Mouse (Mus musculus) ES-Bruce4 (cell line): ENCODE data around the gene Trim30c. TPM values are rescaled to one million over a fixed set of nuclear protein-coding genes. Genes with fewer than 3 reads are reported as not detected.
"Not testable (repeated sequence)": the region's sequence is repeated elsewhere in the genome, so short reads cannot be mapped to it uniquely, and the experiment has no call there.

ENCODE experiments used
- H3K27ac ChIP-seq: 2 replicates; pipeline ENCODE4 v1.5.1; 2012; ENCODE audit warnings: low read length, inconsistent platforms; ENCODE audit not compliant: insufficient read depth
- H3K27me3 ChIP-seq: 2 replicates; pipeline ENCODE4 v1.6.1; 2012; ENCODE audit warnings: mild to moderate bottlenecking, low read length, inconsistent platforms; ENCODE audit not compliant: control insufficient read depth, poor library complexity, insufficient read depth, severe bottlenecking
- H3K36me3 ChIP-seq: 2 replicates; pipeline ENCODE4 v1.6.1; 2012; ENCODE audit warnings: inconsistent platforms, mild to moderate bottlenecking, low read length, moderate library complexity; ENCODE audit not compliant: control insufficient read depth, poor library complexity, insufficient read depth, severe bottlenecking
- H3K4me1 ChIP-seq: one replicate; pipeline ENCODE4 v1.8.1; 2011; ENCODE audit warnings: low read length; ENCODE audit not compliant: control insufficient read depth, insufficient read depth
- H3K4me3 ChIP-seq: 2 replicates; pipeline ENCODE4 v1.5.1; 2011; ENCODE audit warnings: low read depth, mild to moderate bottlenecking, low read length
- H3K9ac ChIP-seq: 2 replicates; pipeline ENCODE4 v1.6.1; 2012; ENCODE audit warnings: low read depth, mild to moderate bottlenecking, inconsistent platforms; ENCODE audit not compliant: poor library complexity, severe bottlenecking
- H3K9me3 ChIP-seq: replicated peaks from 2 replicates; pipeline ENCODE4 v1.6.1; 2012; ENCODE audit warnings: mild to moderate bottlenecking, low read length, inconsistent platforms; ENCODE audit not compliant: control insufficient read depth, poor library complexity, insufficient read depth, severe bottlenecking
- CTCF ChIP-seq: IDR thresholded peaks from one replicate; pipeline ENCODE4 v1.8.1; 2011; ENCODE audit warnings: low read depth, low read length
- EP300 ChIP-seq: IDR thresholded peaks from 2 replicates; pipeline ENCODE4 v1.6.1; 2011; ENCODE audit warnings: low read depth, low read length; ENCODE audit not compliant: insufficient read depth
- POLR2A ChIP-seq: IDR thresholded peaks from one replicate; pipeline ENCODE4 v1.8.1; 2011; ENCODE audit warnings: low read length; ENCODE audit not compliant: insufficient read depth
- polyA plus RNA-seq: library from polyadenylated mRNA; stranded (reverse); fragments of >200 nt; gene quantifications from 2 replicates; pipeline ENCODE4 v1.2.4, GENCODE M21; 2011; ENCODE audit warnings: low read depth; ENCODE audit not compliant: missing spikeins, insufficient read depth, insufficient read length

Gene Trim30c
- polyA plus RNA-seq, 1 experiment, result not detected

DNA sequence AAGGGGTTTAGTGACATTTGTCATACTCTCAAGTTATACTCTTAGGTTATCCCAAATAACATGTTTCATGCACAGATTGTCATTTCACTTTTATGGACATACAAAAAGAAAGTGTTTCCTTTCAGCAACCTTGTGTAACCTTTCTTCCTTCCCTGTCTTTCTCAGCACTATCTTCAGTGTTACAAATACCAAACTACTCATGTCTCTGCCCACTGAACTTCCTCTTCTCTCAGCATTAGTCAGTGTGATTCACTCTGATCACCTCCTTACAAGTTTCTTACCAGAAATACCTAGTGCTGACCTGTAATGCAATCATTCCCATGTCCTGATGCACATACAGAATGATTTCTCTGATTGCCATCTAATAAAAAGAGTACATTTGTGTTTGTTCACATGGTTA, 34.3 kb downstream of the Trim30c start:
- TF ChIP-seq POLR2A (no peak), CTCF (no peak), EP300 (no peak)
- Histone ChIP-seq H3K27ac (no peak overlapping the region), H3K36me3 (no peaks in the 10 kb centered on the region), H3K4me1 (no peaks in the 10 kb centered on the region), H3K4me3 (no peak overlapping the region), H3K9me3 (no peaks in the 10 kb centered on the region), H3K9ac (no peak overlapping the region), H3K27me3 (no peaks in the 10 kb centered on the region)

DNA sequence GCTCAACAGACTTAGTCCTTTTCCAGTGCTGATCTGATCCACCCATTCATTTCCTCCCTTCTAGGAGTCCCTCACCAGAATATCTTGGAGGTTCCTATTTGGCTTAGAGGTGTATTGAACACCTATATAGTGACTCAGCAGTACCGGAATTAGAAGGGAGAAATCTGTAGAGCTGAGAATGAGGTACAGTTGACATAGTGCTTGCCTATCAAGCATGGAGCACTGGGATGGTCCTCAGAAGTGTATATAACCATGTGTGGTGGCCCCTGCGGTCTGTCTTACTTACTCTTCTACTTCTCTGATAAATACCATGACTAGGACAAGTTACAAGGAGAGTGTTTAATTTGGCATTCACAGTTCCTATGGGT, 47.1 kb downstream of the Trim30c start:
- H3K27ac ChIP-seq, result no peak overlapping the region
- no peaks in the 10 kb centered on the region for H3K27me3 ChIP-seq
- no peak for TF ChIP-seq EP300
- no peak for TF ChIP-seq POLR2A
- TF ChIP-seq CTCF, result no peak
- H3K4me3 ChIP-seq, result no peak overlapping the region
- H3K9ac ChIP-seq, result no peak overlapping the region
- H3K36me3 ChIP-seq, result no peaks in the 10 kb centered on the region
- H3K4me1 ChIP-seq, result no peaks in the 10 kb centered on the region
- no peaks in the 10 kb centered on the region for H3K9me3 ChIP-seq

DNA sequence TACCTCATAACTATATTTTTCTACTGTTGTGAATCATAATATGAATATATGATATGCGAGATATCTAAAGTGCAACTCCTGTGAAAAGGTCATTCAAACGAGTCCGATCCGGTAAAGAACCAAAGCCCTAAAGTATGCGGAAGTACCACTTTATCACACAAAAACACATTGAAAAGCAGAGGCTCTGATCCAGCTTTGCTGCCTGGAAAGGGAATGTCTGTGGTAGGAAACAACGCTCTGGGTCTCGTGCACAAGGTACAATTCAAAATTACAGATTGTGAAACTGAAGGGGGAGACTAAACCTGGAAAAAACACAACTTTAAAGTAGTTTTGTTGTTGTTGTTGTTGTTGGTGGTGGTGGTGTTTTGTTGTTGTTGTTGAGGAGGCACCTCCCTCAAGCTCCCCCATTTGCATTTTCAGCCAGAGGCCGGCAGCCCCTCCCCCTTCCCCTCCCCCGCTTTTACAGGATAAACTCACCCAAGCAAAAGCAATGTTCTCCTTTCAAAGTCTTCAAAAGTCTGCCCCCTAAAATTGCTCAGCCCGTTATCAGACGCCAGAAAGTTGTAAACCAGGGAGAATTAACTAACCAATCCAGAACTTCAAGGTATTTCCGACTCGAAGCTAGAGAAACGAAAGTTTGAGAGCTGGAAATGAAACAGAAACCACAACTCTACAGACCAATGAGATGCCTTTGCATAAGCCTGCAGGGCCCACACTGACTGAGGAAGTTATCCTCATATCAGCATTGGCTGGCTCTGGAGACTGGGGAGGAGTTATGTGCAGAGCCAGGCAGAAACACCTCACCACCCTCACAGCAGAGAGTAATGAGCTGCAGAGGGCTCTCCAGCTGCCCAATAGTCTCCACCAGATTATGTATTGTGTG, 47.7 kb downstream of the Trim30c start, which contains the start of gene Trim12c:
Gene Trim12c, minus strand, starts transcription at position 646 of the 883 bp plus-strand sequence.
- no peaks in the 10 kb centered on the region for H3K36me3 ChIP-seq
- peak within 1 kb of the TSS; percentile 25; the same call in 1 of the 2 replicates for H3K27ac ChIP-seq
- no peak for TF ChIP-seq EP300
- TF ChIP-seq POLR2A, result no peak
- no peak for TF ChIP-seq CTCF

DNA sequence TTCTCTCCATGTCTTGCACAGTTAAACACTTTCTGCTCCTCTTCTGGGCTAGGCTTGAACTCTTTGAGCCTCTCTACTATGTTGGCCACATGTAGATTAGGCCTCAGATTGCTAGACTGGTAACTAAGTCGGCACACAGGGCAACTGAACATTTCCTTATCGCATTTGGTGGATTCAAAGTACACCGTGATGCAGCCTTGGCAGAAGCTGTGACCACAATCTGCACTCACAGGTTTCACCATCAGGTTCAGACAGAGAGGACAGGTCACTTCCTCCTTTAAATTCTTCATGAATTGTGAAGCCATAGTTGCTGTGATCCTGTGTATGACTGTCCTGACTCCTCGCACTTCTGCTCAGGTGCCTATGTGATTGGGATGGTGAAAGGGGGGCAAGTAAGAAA, 52.6 kb downstream of the Trim30c start:
- H3K4me1 ChIP-seq, H3K9ac ChIP-seq, H3K9me3 ChIP-seq, H3K4me3 ChIP-seq, H3K27ac ChIP-seq, H3K36me3 ChIP-seq, H3K27me3 ChIP-seq: not testable (repeated sequence)

More for the DNA sequence above, 47.7 kb downstream of the Trim30c start, which contains the start of gene Trim12c:
- no peaks in the 10 kb centered on the region for H3K9me3 ChIP-seq
- H3K27me3 ChIP-seq, result no peaks in the 10 kb centered on the region
- no peak within 1 kb of the TSS for H3K9ac ChIP-seq
- H3K4me1 ChIP-seq, result no peaks in the 10 kb centered on the region
- peak within 1 kb of the TSS; percentile 58 for H3K4me3 ChIP-seq

DNA sequence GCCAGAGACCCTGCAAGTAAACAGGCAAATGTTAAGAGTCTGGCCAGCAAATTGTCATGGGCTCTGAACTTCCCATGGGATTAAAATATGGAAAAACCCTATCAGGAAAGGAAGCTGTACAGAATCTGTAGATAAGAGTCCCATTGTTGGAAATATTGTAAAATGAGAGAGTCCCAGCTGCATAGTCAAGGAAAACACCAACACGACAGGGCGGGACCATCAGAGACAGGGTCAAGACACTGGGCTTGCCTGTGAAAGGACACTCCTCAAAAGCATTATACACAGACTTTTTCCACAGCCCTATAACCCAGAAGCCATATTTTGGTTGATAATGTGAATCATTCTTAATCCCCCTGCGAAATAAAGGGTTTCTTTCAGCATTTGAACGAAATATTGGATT, 59.9 kb downstream of the Trim30c start:
- not testable (repeated sequence) for H3K36me3 ChIP-seq, H3K4me3 ChIP-seq, H3K27ac ChIP-seq, H3K9ac ChIP-seq, H3K9me3 ChIP-seq, H3K4me1 ChIP-seq, H3K27me3 ChIP-seq

DNA sequence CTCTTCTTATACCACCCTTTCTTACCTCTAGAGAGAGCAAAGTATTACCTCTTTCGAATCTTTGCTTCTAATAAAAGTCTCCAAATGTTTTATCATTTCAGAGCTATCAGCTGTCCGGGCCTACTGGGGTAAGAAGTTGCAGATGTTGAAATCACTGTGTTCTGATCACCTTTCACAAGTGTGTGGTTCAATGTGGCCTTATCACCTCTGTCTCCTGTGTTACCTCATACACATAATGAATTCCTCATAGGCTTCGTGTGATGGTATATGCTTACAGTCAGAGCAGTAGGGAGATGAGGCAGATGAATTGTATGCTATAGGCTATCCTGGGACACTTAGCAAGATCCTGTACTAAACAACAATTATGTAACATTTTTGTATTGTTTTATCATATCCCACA, 65.1 kb downstream of the Trim30c start:
- not testable (repeated sequence) for H3K27ac ChIP-seq, H3K9me3 ChIP-seq, H3K4me1 ChIP-seq, H3K9ac ChIP-seq, H3K4me3 ChIP-seq, H3K27me3 ChIP-seq, H3K36me3 ChIP-seq

Other genes starting within 250 kb of the Trim30c start
- gene Olfm5, start 236.0 kb downstream of the Trim30c start, polyA plus RNA-seq, result not detected in 2 replicates
- gene Olfr648, start 217.4 kb downstream of the Trim30c start, polyA plus RNA-seq, result not detected in 2 replicates
- not detected in 2 replicates for gene Olfr649, start 204.9 kb downstream of the Trim30c start, polyA plus RNA-seq
- 119 and 128 TPM in 2 replicates for gene Trim6, start 182.0 kb downstream of the Trim30c start, polyA plus RNA-seq
- 10.6 and 11.6 TPM in 2 replicates for gene Trim34a, start 156.4 kb downstream of the Trim30c start, polyA plus RNA-seq
- 1.2 and 2.5 TPM in 2 replicates for gene Trim5, start 112.7 kb downstream of the Trim30c start, polyA plus RNA-seq
- 25.3 and 26.2 TPM in 2 replicates for gene Trim12a, start 85.4 kb downstream of the Trim30c start, polyA plus RNA-seq
- gene Trim34b, start 71.4 kb downstream of the Trim30c start, polyA plus RNA-seq, result not detected in 2 replicates
- 16.0 and 16.3 TPM in 2 replicates for gene Trim12c, start 47.5 kb downstream of the Trim30c start, polyA plus RNA-seq
- not detected in 2 replicates for gene Trim30b, start 31.0 kb downstream of the Trim30c start, polyA plus RNA-seq
- gene Trim30a, start 64.4 kb upstream of the Trim30c start, polyA plus RNA-seq, result 1.3 and 1.4 TPM in 2 replicates
- 0.58 and 0.60 TPM in 2 replicates for gene Trim30d, start 107.0 kb upstream of the Trim30c start, polyA plus RNA-seq
- gene Olfr651, start 149.3 kb upstream of the Trim30c start, polyA plus RNA-seq, result not detected in 2 replicates
- gene Olfr652, start 160.1 kb upstream of the Trim30c start, polyA plus RNA-seq, result not detected in 2 replicates
- gene Olfr653, start 176.5 kb upstream of the Trim30c start, polyA plus RNA-seq, result not detected in 2 replicates
- gene Olfr654, start 186.2 kb upstream of the Trim30c start, polyA plus RNA-seq, result not detected in 2 replicates
- gene Olfr655, start 200.9 kb upstream of the Trim30c start, polyA plus RNA-seq, result not detected in 2 replicates
- not detected in 2 replicates for gene Olfr656, start 213.1 kb upstream of the Trim30c start, polyA plus RNA-seq
- not detected in 2 replicates for gene Olfr657, start 224.0 kb upstream of the Trim30c start, polyA plus RNA-seq
- gene Olfr658, start 246.5 kb upstream of the Trim30c start, polyA plus RNA-seq, result not detected in 2 replicates